Mouse (Mus musculus): Measurements from ENCODE around the gene Ccnt1. TPM values are rescaled to one million over a fixed set of nuclear protein-coding genes. Genes with fewer than 3 reads are reported as not detected.

Ccnt1 gene
- polyA plus RNA-seq (2017; shearing (Covaris generic)) = 170 TPM

DNA sequence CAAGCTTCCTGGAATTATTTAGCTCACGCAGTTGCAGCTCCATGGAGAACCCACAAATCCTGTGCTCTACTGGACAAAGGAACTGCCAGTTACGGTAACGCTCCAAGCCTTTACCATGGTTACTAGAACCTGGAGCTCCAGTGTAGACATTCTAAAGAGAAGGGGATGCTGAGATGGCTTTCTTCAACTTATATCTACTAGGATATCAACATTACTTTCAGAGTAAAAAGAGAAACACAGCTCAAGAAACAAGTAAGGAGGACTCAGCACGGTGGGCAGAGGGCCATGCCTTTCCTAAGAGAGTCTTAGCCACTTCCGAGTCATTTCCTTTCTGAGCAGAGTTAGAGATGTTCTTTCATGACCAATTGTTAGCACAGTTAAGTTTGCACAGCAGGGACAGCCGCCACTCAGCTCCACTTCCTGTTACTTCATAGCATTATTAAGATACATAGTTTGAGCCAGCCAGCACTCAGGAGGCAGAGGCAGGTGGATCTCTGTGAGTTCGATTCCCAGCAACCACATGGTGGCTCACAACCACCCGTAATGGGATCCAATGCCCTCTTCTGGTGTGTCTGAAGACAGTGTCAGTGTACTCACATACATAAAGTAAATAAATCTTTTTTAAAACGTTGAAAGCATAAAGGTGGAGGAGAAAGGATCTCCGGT lies at the start of gene Ccnt1, which contains the start of gene 4930415O20Rik:
TSS of gene Ccnt1 (minus strand) at position 51 of the 666 bp plus-strand sequence.
TSS of gene 4930415O20Rik (plus strand) at position 132 of the 666 bp plus-strand sequence.

DNA sequence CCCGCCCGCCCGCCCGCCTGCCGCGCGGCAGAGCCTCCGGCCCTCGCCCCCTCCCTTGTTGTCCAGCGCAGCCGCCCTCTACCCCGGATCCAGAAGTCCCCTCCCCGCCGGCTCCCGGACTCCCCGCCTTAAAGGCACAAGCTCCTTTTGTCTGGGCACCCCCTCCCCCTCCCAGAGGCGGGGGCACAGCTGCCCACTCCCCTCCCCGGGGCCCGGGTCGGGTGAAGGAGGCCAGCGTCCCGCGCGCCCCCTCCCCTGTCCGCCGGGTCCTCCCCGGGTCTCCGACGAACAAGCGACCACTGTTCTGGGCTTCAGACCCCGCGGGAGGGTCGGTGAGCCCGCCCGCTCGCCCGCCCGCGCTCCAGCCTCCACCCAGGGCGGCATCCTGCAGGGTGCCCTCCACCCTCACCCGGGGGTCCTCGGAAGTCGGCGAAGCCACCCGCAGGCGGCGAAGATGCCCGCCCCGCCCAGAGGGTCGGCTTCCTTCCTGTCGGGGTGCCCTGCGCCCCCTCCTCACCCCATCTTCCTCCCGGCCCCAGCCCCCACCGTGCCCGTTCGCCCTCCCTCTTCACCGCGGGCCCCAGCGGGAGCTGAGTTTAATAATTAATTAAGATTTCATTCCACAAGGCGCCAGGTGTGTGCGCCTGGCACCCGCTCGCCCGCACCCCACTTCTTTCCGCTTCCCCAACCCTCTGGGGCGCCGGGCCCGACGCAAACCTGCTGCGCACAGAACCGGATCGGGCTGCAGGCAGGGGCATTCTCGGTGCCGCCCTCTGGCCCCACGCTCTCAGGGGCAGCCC lies 38.8 kb upstream of the Ccnt1 start, which contains the start of gene Adcy6:
TSS of gene Adcy6 (minus strand) at position 746 of the 800 bp plus-strand sequence.

DNA sequence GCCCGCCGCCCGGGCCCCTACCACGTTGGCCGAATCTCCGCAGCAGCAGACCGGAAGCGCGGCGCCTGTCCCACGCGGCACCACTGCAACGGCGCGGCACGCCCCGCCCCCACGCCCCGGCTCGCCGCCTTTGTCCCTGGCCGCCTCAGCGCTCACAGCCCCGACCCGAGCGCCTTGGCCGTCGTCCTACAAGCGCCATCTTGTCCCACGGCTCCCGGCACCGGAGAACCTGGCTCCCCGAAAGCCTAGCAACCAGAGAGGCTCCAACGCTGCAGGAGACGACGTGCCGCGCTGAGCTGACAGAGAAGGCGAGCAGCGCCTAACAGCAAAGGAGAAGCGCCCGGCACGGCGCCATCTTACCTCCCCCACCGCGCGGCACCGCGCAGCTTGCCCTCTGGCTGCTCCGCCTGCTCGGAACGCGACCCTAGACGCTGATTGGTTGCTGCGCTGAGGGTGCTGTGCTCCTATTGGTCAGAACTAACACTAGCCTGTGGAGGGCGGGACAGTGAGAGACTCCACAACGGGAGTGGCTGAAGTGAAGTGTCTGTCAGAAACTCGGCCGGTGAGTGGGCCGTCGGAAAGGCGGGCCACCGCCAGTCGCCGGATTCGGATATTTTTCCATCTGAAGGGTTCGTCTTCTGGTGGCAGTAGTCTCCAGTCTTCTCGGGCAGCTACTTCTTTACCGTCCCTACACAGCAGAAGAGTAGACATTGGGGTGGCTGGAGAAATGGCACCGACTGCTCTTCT lies 36.7 kb downstream of the Ccnt1 start, which contains the start of gene Kansl2:
TSS of gene Kansl2 (minus strand) at position 384 of the 747 bp plus-strand sequence.

DNA sequence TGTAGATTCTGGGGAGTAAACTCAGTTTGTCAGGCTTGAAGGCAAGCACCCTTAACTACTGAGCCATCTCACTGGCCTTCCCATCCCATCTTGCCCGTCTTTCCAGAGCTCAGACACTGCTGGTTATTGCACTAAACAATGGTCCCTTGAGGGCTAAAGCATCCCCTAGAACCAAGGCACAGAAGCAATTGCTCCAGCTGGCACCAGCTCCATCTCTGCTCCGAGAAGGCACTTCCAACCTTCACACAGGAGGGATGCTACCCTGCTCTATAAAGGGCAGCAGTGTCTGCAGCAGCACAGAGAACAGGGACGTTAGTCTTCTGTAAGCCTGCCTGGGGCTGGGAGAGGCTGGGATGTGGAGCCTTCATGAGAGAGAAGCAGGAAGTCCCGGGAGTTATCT lies 78.6 kb downstream of the Ccnt1 start, which contains the start of gene Olfr279:
TSS of gene Olfr279 (plus strand) at position 301 of the 400 bp plus-strand sequence.

Other genes with a start within 250 kb of the Ccnt1 start
- not detected for gene Olfr284, start 229.9 kb downstream of the Ccnt1 start, polyA plus RNA-seq (2017; shearing (Covaris generic))
- gene Olfr283, start 190.0 kb downstream of the Ccnt1 start, polyA plus RNA-seq (2017; shearing (Covaris generic)) = not detected
- not detected for gene Olfr282, start 139.7 kb downstream of the Ccnt1 start, polyA plus RNA-seq (2017; shearing (Covaris generic))
- not detected for gene Olfr281, start 118.3 kb downstream of the Ccnt1 start, polyA plus RNA-seq (2017; shearing (Covaris generic))
- gene OR5BS1P, start 101.0 kb downstream of the Ccnt1 start, polyA plus RNA-seq (2017; shearing (Covaris generic)) = not detected
- gene Lalba, start 88.2 kb downstream of the Ccnt1 start, polyA plus RNA-seq (2017; shearing (Covaris generic)) = not detected
- gene Olfr279, start 78.5 kb downstream of the Ccnt1 start, polyA plus RNA-seq (2017; shearing (Covaris generic)) = 0.19 TPM
- gene Kansl2, start 36.7 kb downstream of the Ccnt1 start, polyA plus RNA-seq (2017; shearing (Covaris generic)) = 63.5 TPM
- gene 4930415O20Rik, start 81 bp upstream of the Ccnt1 start, polyA plus RNA-seq (2017; shearing (Covaris generic)) = not detected
- 0.57 TPM for gene Adcy6, start 39.2 kb upstream of the Ccnt1 start, polyA plus RNA-seq (2017; shearing (Covaris generic))
- 0.15 TPM for gene Cacnb3, start 59.9 kb upstream of the Ccnt1 start, polyA plus RNA-seq (2017; shearing (Covaris generic))
- 27.5 TPM for gene Ddx23, start 92.0 kb upstream of the Ccnt1 start, polyA plus RNA-seq (2017; shearing (Covaris generic))
- gene Rnd1, start 106.5 kb upstream of the Ccnt1 start, polyA plus RNA-seq (2017; shearing (Covaris generic)) = 2.8 TPM
- gene Ccdc65, start 137.3 kb upstream of the Ccnt1 start, polyA plus RNA-seq (2017; shearing (Covaris generic)) = 0.70 TPM
- gene Fkbp11, start 157.3 kb upstream of the Ccnt1 start, polyA plus RNA-seq (2017; shearing (Covaris generic)) = not detected
- 93.8 TPM for gene Arf3, start 192.3 kb upstream of the Ccnt1 start, polyA plus RNA-seq (2017; shearing (Covaris generic))
- gene Wnt10b, start 207.2 kb upstream of the Ccnt1 start, polyA plus RNA-seq (2017; shearing (Covaris generic)) = 0.31 TPM
- not detected for gene Wnt1, start 218.9 kb upstream of the Ccnt1 start, polyA plus RNA-seq (2017; shearing (Covaris generic))
- gene Ddn, start 238.6 kb upstream of the Ccnt1 start, polyA plus RNA-seq (2017; shearing (Covaris generic)) = not detected

Data from effector memory CD4-positive, alpha-beta T cell, adult 5 months (primary cell).